Mouse (Mus musculus) cerebellum, adult 18-20 months (tissue): ENCODE results near the gene 2510002D24Rik.
A peak's percentile ranks its signal among the peaks of the same experiment; 100 is the strongest.
"Not testable (repeated sequence)": the region's sequence is repeated elsewhere in the genome, so short reads cannot be mapped to it uniquely, and the experiment has no call there.

Experiments
- DNase-seq, 2 experiments: peaks; one replicate each; pipeline ENCODE4 v3.0.0; 2021

Gene 2510002D24Rik

DNA sequence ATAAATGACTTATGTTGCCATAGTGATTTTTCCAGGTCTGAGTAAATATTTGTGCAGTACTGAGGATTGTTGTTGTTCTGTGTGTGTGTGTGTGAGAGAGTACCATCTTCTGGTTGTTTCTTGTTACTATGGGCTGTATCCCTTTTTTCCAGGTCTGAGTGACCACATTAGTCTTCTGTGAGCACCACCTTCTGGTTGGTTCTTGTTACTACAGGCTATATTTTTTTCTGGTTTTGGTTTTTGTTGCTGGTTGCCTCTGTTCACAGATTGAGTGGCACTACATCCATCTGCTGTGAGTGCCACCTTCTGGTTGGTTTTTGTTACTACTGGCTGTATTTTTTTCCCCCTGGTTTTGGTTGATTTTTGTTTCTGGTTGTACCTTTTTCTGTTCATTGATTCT is 22.2 kb downstream of the 2510002D24Rik start:
- peak; percentile 61 to 68 for DNase-seq

DNA sequence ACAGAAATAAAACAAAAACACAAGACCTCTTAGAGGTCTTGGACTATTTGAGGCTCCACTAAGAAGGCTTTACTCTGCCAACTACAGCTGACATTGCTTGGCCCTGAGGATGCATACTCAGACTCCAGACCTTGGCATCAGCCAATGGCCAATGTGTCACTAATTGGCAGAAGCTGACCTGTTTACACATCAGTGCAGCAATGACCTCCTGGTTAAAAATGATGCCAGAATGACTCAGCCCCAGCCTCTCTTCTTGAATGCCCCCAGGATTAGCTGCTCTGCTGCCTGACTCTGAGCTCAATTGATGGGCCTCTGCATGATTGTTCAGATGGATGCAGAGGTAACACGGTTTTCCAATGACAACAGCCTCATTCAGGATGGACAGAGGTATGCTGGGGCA is 23.8 kb downstream of the 2510002D24Rik start:
- DNase-seq, result peak; percentile 22 to 42

DNA sequence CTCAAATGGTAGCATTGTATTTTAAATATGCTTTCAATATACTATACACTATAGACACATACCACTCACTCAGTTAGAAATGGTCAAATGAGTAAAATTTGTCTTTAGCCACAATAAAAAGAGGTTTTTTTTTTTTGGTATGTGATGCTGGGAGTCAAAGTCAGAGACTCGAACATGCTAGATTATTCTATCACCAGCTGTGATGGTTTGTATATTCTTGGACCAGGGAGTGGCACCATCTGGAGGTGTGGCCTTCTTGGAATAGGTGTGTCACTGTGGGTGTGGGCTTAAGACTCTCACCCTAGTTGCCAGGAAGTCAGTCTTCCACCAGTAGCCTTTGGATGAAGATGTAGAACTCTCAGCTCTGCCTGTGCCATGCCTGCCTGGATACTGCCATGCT is 34.1 kb downstream of the 2510002D24Rik start:
- not testable (repeated sequence) for DNase-seq

DNA sequence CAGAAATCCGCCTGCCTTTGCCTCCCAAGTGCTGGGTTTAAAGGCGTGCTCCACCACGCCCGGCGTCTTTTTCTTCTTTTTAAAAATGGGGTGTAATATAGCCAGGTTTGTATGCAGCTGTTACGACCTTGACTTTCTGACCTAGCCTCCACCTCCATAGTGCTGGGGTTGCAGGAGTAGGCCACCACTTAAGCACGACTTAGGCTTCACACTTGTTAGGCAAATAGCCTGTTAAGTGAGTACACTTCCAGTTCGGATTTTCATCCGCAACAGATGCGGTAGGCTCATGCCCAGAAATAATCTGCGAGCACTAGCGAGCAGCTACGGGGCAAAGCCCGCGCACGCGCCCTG is 39.7 kb downstream of the 2510002D24Rik start:
- no peak for DNase-seq

DNA sequence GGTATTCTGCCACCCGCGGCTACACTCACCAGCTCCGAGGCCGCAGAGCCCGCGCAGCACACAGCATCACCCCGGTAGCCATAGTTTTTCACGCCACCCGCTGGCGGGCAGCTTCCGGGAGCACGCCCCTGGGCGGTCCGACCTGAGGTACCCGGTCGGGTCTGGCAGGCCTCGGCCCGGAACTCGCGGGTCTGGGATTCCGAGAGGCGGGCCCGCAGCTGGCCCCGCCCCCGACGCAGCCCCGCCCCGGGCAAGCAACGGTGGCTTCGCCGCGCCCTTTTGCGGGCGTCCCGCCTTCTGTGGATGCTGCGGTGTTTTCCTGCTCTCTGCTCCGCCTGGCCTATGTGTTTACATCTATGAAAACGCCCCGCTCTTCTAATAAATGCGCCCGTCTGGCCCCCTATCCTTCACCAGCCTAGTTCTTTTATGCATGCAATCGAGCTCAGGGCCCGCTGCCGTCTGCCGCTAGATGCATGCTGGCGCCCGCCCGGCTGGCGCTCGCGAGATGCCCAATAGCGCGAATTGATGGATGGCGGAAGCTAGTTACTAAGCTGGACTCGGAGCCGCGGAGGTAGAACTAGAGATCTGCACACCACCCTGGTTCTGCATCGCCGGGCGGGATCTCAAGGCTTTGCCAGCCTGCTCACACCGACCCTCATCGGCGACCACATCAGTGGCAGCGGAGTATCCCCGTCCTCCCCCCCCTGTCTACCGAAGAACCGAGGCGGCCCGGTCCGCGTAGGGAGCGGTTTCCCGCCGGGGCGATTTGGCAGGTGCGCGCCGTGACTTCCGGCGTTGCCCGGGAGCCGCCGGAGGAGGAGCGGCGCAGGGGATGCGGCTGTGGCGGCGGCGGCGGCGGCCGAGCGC is 40.3 kb downstream of the 2510002D24Rik start, which contains the start of the genes Mrpl40 and Hira:
Mrpl40 (minus strand) TSS at position 421 of the 867 bp plus-strand sequence.
Hira (plus strand) TSS at position 596 of the 867 bp plus-strand sequence.
- DNase-seq, result peak; percentile 92 to 95

DNA sequence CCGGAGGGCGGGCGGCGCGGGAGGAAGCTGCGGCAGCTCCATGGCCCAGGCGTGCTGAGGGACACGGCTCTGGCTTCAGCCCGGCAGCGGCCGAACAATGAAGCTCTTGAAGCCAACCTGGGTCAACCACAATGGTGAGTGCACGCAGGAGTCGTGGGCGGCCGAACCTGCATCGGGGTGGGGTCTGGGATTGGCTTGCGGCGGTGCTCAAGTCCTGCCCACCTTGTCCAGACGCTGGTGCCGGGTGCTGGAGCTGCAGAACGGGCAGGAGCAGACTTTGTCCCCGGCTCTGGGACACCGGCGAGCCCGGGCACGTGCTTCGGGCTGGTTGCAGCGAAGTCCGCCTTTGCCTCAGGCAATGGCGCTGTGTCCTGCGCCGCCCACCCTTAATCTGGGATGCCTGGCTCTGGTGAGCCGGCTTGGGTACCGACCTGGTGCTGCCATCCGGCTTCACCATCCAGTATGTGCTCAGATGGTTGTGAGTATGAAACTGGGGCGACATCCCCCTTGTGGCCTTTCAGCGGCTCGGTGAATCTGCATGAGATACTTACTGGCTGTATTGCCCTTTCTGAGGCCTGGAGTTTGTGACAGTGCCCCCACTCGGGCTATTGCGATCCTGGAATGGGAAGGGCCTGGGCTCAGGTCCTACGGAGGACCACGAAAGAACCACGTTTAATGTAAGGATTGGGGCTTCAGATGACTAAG is 41.2 kb downstream of the 2510002D24Rik start:
- DNase-seq, result peak in 1 of 2 experiments; percentile 55

DNA sequence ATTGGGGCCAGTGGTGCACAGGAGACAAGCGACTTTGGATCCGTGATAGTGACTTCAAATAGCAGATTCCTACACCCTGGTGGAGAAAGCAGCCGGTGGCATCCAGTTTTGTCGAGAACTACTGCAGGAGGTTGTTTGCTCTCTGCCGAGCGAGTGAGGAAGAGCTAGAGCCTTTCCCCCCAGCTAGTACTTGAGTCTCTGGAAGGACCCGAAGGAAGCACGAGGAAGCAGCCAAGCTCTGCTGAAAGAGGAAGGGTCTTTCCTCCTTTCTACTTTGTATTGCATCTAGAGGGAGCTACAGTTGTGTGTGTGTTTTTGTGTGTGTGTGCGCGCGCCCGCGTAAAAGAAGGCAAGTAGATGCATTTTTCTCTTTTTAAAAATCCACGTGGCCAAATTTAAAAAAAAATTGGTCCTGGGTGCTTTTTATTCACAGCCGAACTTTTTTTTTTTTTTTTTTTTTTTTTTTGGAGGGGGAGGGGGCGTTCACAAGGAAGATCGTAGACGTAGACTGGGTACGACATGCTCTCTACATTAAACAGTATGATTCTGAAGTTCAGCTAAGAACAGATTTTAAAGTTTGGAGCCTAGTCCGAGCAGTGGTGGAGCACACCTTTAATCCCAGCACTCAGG is 41.8 kb downstream of the 2510002D24Rik start:
- DNase-seq, result no peak

DNA sequence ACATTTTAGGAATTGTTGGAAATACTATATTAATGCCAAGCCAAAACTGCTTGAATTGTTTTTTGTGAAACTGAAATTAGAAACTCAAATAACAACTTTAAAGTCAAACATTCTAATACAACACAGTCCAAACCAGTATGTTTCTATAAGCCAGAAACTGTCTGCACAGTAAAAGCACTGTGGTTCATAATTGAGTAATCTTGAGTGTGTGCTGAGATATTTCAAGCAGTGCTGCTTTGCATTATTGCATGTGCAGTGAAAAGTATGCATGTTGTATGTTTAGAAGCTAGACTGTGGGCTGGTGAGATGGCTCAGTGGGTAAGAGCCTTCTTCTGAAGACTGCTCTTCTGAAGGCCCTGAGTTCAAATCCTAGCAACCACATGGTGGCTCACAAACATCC is 47.7 kb downstream of the 2510002D24Rik start:
- no peak for DNase-seq
